Mouse (Mus musculus) CH12F3 (cell line): ENCODE measurements around the gene Hspa4l.
"Not testable (repeated sequence)": the region's sequence is repeated elsewhere in the genome, so short reads cannot be mapped to it uniquely, and the experiment has no call there.

Experiments
- in situ Hi-C: fragments of 300-500 bp; cut with MboI; formaldehyde crosslinking; loops from 2 replicates; pipeline ENCODE4 v1.14.3; 2020; ENCODE audit warnings: low sequenced_read_pairs

The Hspa4l gene

GRCm38 (mm10) chr3:40809894-40810293, 65.6 kb downstream of the Hspa4l start:
- in situ Hi-C loops, result no loop called here

- in situ Hi-C loops, result no loop called here
Observed at GRCm38 (mm10) chr3:40813275-40813674, 69.0 kb downstream of the Hspa4l start.

DNA sequence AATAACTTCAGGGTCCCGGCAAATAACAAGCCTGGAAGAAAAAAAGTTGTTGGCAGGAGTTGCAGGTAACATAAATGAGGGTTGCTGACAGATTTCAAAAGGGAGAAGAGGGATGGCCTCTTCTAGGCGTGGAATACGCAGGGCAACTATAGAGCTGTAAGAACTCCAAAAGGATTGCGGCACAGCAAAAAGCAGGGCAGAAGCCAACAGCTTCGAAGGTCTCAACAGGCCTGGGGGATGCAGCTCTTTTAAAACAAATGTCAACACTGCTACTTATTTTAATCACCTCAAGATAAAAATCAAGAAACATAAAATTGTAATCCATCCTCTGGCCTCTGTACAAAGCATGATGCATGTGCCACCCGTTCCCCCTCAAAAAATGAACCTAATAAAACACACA, 101.2 kb downstream of the Hspa4l start:
- in situ Hi-C loops, result not testable (repeated sequence)
